Mouse (Mus musculus) MEL (cell line): ENCODE data around the gene Olfr220.

Source experiments
- CTCF ChIP-seq, 3 experiments: IDR thresholded peaks in 2 of 3; conservative IDR thresholded peaks in 1 of 3; 2 replicates each; pipeline ENCODE4 v1.5.1; 2011 to 2012; ENCODE audit warnings: low read length in 3 of 3, low read depth in 2 of 3, mild to moderate bottlenecking in 2 of 3, improper control_type of control experiment in 1 of 3, inconsistent platforms in 1 of 3, mixed read lengths in 1 of 3, moderate library complexity in 1 of 3; ENCODE audit not compliant: control insufficient read depth in 1 of 3, insufficient read depth in 1 of 3, poor library complexity in 1 of 3, severe bottlenecking in 1 of 3
- MEF2A ChIP-seq: IDR thresholded peaks from 2 replicates; pipeline ENCODE4 v1.6.1; 2014; ENCODE audit warnings: low read depth, mild to moderate bottlenecking, inconsistent platforms, low read length, improper control_type of control experiment; ENCODE audit not compliant: poor library complexity, insufficient replicate concordance, severe bottlenecking; ENCODE audit errors: extremely low read depth
- MYC ChIP-seq: IDR thresholded peaks from 2 replicates; pipeline ENCODE4 v1.6.1; 2011; ENCODE audit warnings: low read depth, mild to moderate bottlenecking, low read length, improper control_type of control experiment, moderate library complexity
- POLR2AphosphoS2 ChIP-seq: IDR thresholded peaks from 2 replicates; pipeline ENCODE4 v1.6.1; 2011; ENCODE audit warnings: low read length, improper control_type of control experiment
- POLR2AphosphoS5 ChIP-seq: IDR thresholded peaks from 2 replicates; pipeline ENCODE4 v1.6.1; 2012; ENCODE audit warnings: low read depth, borderline replicate concordance, mild to moderate bottlenecking, inconsistent platforms, low read length, moderate library complexity, mixed read lengths
- SMC3 ChIP-seq: IDR thresholded peaks from 2 replicates; pipeline ENCODE4 v1.6.1; 2011; ENCODE audit warnings: low read depth, low read length, improper control_type of control experiment

- TF ChIP-seq POLR2AphosphoS2 (no peak), POLR2AphosphoS5 (no peak), SMC3 (no peak), CTCF (IDR thresholded peaks at IDR 0.05 in 2 of 3, conservative IDR thresholded peaks at IDR 0.05 in 1 of 3; ENCODE audit: control insufficient read depth in 1 of 3, insufficient read depth in 1 of 3, low read depth in 2 of 3, low read length in 3 of 3, poor library complexity in 1 of 3, severe bottlenecking in 1 of 3) (no peak), MYC (no peak), MEF2A (no peak)
These were observed 18.1 kb upstream of the Olfr220 start, which contains the start of gene Olfr414 for GRCm38 (mm10) chr1:174423764-174424163.
